Mouse (Mus musculus) heart, embryonic 12.5 days (tissue): ENCODE results near the gene Slc16a8. TPM values are rescaled to one million over a fixed set of nuclear protein-coding genes. Genes with fewer than 3 reads are reported as not detected.

Experiments used
- ATAC-seq: fragments of 200-750 bp; cut with Nextera tagmentation; 2 replicates; pipeline ENCODE4 v1.8.0; 2017; ENCODE audit warnings: moderate TSS enrichment, moderate library complexity; ENCODE audit not compliant: insufficient number of reproducible peaks, low FRiP score
- H3K27ac ChIP-seq: fragments of 300-500 bp; sonication (generic); 2 replicates; pipeline ENCODE4 v1.5.1; 2016; ENCODE audit warnings: mild to moderate bottlenecking, moderate library complexity; ENCODE audit not compliant: poor library complexity, severe bottlenecking
- H3K27me3 ChIP-seq: fragments of 300-500 bp; sonication (generic); replicated peaks from 2 replicates; pipeline ENCODE4 v1.6.1; 2016; ENCODE audit warnings: mild to moderate bottlenecking, moderate library complexity
- H3K36me3 ChIP-seq: fragments of 300-500 bp; sonication (generic); 2 replicates; pipeline ENCODE4 v1.6.1; 2016; ENCODE audit warnings: mild to moderate bottlenecking, moderate library complexity
- H3K4me1 ChIP-seq: fragments of 300-500 bp; sonication (generic); replicated peaks from 2 replicates; pipeline ENCODE4 v1.6.1; 2016; ENCODE audit warnings: mild to moderate bottlenecking
- H3K4me2 ChIP-seq: fragments of 300-500 bp; sonication (generic); 2 replicates; pipeline ENCODE4 v1.6.1; 2016; ENCODE audit warnings: mild to moderate bottlenecking, moderate library complexity
- H3K4me3 ChIP-seq: fragments of 300-500 bp; sonication (generic); 2 replicates; pipeline ENCODE4 v1.5.1; 2016; ENCODE audit warnings: mild to moderate bottlenecking
- H3K9ac ChIP-seq: fragments of 300-500 bp; sonication (generic); 2 replicates; pipeline ENCODE4 v1.6.1; 2016; ENCODE audit warnings: mild to moderate bottlenecking, moderate library complexity
- H3K9me3 ChIP-seq: fragments of 300-500 bp; sonication (generic); replicated peaks from 2 replicates; pipeline ENCODE4 v1.6.1; 2016; ENCODE audit warnings: mild to moderate bottlenecking, moderate library complexity
- WGBS: fragments of 180-500 bp; shearing (Covaris S2); methylation state at CpG from one replicate; pipeline ENCODE4 v1.1.7; 2016; 5-methylcytosine and 5-hydroxymethylcytosine counted together
- polyA plus RNA-seq: library from polyadenylated mRNA; unstranded; fragments of >200 nt; fragmentation: Nextera tagmentation; extraction: Ambion mirVana; gene quantifications from 2 replicates; pipeline ENCODE4 v1.2.1, GENCODE M21; 2016

The Slc16a8 gene
- polyA plus RNA-seq, 1 experiment from 2014 or later, result 0.65 TPM

- peaks cover 4% of the 10 kb centered on the region; the same call in 1 of the 2 replicates for H3K9me3 ChIP-seq
- no peaks in the 10 kb centered on the region for H3K36me3 ChIP-seq
- WGBS, result 69% methylated on average over 3 of the region's 3 CpGs
- H3K4me3 ChIP-seq, result 0 out of 2 replicates have a peak overlapping the region, but pooled peaks have one; percentile 67
- no peak overlapping the region for H3K9ac ChIP-seq
- peak overlapping the region; percentile 98 for H3K4me2 ChIP-seq
- peaks cover 18% of the 10 kb centered on the region for H3K4me1 ChIP-seq
- H3K27me3 ChIP-seq, result peaks cover 83% of the 10 kb centered on the region
- 0 out of 2 replicates have a peak overlapping the region, but pooled peaks have one; percentile 16 for H3K27ac ChIP-seq
- no peak for ATAC-seq
Observed at GRCm38 (mm10) chr15:79262786-79263309, 8.3 kb upstream of the Slc16a8 start.

DNA sequence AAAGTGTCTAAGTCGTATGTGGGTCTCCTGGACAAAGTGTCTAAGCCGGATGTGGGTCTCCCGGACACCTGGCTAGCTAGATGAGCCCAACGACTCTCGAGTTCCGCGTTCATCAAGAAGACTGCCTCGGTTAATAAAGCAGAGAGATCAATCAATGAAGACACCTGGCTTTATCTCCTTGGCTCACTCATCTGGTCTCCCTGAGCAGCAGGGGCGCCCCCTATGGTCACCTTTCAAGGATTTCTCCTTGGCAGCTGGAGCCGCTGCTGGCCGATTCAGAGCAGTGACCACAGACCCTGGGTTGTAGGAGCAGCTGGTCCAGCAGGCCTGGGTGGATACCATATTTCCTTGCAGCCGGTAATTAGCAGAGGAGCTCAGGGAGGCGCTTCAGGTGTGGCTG is 7.8 kb upstream of the Slc16a8 start:
- Histone ChIP-seq H3K4me1 (peaks cover 18% of the 10 kb centered on the region), H3K36me3 (no peaks in the 10 kb centered on the region), H3K27me3 (peaks cover 79% of the 10 kb centered on the region), H3K27ac (0 out of 2 replicates have a peak overlapping the region, but pooled peaks have one; percentile 16), H3K9me3 (peaks cover 4% of the 10 kb centered on the region; the same call in 1 of the 2 replicates), H3K4me2 (peak overlapping the region; percentile 98), H3K4me3 (peak overlapping the region; percentile 67; the same call in 1 of the 2 replicates), H3K9ac (no peak overlapping the region)
- no peak for ATAC-seq
- WGBS, result 23% methylated on average over 13 of the region's 13 CpGs

GRCm38 (mm10) chr15:79261757-79262156 is 7.2 kb upstream of the Slc16a8 start:
- Histone ChIP-seq H3K9me3 (peaks cover 4% of the 10 kb centered on the region; the same call in 1 of the 2 replicates), H3K27me3 (peaks cover 73% of the 10 kb centered on the region), H3K4me3 (peak overlapping the region; percentile 67), H3K9ac (peak overlapping the region; percentile 81), H3K4me1 (peaks cover 18% of the 10 kb centered on the region), H3K4me2 (peak overlapping the region; percentile 98), H3K27ac (peak overlapping the region; percentile 40), H3K36me3 (no peaks in the 10 kb centered on the region)
- ATAC-seq, result peak; percentile 31
- under 1% methylated on average over 19 of the region's 28 CpGs for WGBS

DNA sequence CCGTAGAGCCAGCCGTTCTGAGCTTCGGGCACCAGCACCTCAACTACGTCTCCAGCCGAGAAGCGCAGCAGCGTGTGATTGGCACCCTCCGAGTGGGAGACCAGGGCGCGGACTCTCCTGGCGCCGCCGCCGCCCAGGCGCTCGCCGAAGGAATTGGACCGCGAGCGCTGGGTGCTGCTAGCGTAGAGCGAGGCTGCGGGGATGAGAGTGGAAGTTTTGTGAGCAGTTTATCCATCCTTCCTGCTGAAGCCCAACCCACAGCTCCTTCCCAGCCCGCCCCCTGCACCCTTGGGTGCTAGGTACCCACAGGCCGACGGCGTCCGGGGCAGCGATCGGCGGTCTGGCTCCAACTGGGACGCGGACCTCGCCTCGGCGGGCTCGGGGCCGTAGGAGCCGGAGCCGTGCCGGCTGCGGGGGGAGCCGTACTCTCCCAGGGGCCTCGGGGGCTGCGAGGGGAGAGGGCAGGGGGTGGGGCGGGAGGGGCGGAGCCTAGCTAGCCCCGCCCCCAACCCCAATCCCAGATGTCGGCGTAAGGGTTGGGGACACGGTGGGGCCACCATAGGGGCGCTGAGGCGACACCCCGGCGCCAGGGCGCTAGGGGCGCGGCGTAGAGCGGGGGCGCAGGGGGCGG is 6.6 kb upstream of the Slc16a8 start:
- H3K4me3 ChIP-seq, result peak overlapping the region; percentile 67
- H3K27ac ChIP-seq, result peak overlapping the region; percentile 40
- peaks cover 4% of the 10 kb centered on the region; the same call in 1 of the 2 replicates for H3K9me3 ChIP-seq
- H3K36me3 ChIP-seq, result no peaks in the 10 kb centered on the region
- H3K4me2 ChIP-seq, result peak overlapping the region; percentile 98
- H3K27me3 ChIP-seq, result peaks cover 68% of the 10 kb centered on the region
- peak overlapping the region; percentile 81 for H3K9ac ChIP-seq
- peaks cover 18% of the 10 kb centered on the region for H3K4me1 ChIP-seq
- WGBS, result 2% methylated on average over 62 of the region's 62 CpGs
- peak; percentile 61 for ATAC-seq

DNA sequence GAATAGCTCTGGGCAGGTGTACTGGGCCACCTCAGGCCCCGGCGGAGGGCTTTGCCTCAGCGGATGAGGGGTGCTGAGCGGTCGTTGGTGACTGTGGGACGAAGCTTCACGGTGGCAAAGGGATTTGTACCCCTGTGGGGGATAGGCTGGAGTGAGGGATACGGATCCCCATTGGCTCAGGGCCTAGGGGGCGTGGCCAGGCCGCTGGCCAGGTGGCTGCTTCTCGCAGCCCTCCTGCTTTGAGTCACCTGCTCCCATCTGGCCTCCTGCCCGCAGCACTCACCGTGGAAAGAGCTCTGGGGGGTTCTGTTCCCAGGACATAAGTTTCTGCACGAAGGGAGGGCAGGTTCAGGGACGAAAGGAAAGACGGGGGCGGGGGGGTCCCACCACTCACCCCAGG is 4.0 kb upstream of the Slc16a8 start:
- Histone ChIP-seq H3K4me2 (no peak overlapping the region), H3K4me3 (no peak overlapping the region), H3K4me1 (peaks cover 21% of the 10 kb centered on the region), H3K9ac (no peak overlapping the region), H3K36me3 (no peaks in the 10 kb centered on the region), H3K27me3 (peaks cover 67% of the 10 kb centered on the region), H3K9me3 (no peaks in the 10 kb centered on the region), H3K27ac (no peak overlapping the region)
- ATAC-seq, result no peak
- WGBS, result 34% methylated on average over 17 of the region's 17 CpGs

DNA sequence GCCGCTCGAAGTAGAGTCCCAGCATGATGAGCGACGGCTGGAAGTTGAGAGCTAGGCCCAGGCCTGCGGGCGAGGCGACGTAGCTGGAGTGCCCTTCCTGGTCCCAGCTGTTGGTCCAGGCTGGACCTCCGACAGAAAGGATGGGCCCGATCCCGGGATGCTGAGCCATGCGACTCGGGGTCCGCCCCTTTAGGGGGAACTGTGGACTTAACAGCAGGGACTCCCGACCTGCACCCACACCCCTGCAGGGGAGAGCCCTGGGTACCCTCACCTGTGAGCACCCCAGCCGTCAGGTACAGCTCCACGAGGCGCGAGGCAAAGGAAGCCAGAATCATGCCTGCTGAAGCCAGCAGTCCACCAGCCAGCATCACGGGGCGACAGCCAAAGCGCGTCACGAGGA is 2.0 kb downstream of the Slc16a8 start:
- H3K9me3 ChIP-seq, result no peaks in the 10 kb centered on the region
- peak overlapping the region; percentile 76 for H3K9ac ChIP-seq
- H3K4me1 ChIP-seq, result peaks cover 15% of the 10 kb centered on the region
- peak overlapping the region; percentile 83 for H3K4me2 ChIP-seq
- peaks cover 49% of the 10 kb centered on the region for H3K27me3 ChIP-seq
- peak overlapping the region; percentile 48 for H3K4me3 ChIP-seq
- no peak overlapping the region for H3K27ac ChIP-seq
- peaks cover 12% of the 10 kb centered on the region for H3K36me3 ChIP-seq
- 0 out of 2 replicates have a peak, but pooled peaks have one; percentile 26 for ATAC-seq
- 29% methylated on average over 24 of the region's 24 CpGs for WGBS

- H3K4me3 ChIP-seq, result peak overlapping the region; percentile 48
- peak overlapping the region; percentile 76 for H3K9ac ChIP-seq
- peaks cover 15% of the 10 kb centered on the region for H3K4me1 ChIP-seq
- H3K27me3 ChIP-seq, result peaks cover 49% of the 10 kb centered on the region
- peaks cover 17% of the 10 kb centered on the region for H3K36me3 ChIP-seq
- peak overlapping the region; percentile 83 for H3K4me2 ChIP-seq
- no peak for ATAC-seq
- no peak overlapping the region for H3K27ac ChIP-seq
- no peaks in the 10 kb centered on the region for H3K9me3 ChIP-seq
- 2% methylated on average over 59 of the region's 61 CpGs for WGBS
Observed at GRCm38 (mm10) chr15:79251781-79252491, 2.6 kb downstream of the Slc16a8 start.

- WGBS, result 56% methylated on average over 7 of the region's 7 CpGs
- Histone ChIP-seq H3K4me1 (peaks cover 15% of the 10 kb centered on the region), H3K36me3 (peaks cover 24% of the 10 kb centered on the region), H3K27ac (no peak overlapping the region), H3K9ac (no peak overlapping the region), H3K4me3 (no peak overlapping the region), H3K27me3 (peaks cover 49% of the 10 kb centered on the region), H3K9me3 (no peaks in the 10 kb centered on the region), H3K4me2 (0 out of 2 replicates have a peak overlapping the region, but pooled peaks have one; percentile 83)
- ATAC-seq, result no peak
Observed at GRCm38 (mm10) chr15:79251168-79251567, 3.4 kb downstream of the Slc16a8 start.

GRCm38 (mm10) chr15:79250236-79250635 is 4.3 kb downstream of the Slc16a8 start:
- Histone ChIP-seq H3K36me3 (peaks cover 33% of the 10 kb centered on the region), H3K4me1 (peaks cover 17% of the 10 kb centered on the region), H3K9ac (no peak overlapping the region), H3K27ac (no peak overlapping the region), H3K4me2 (no peak overlapping the region), H3K9me3 (no peaks in the 10 kb centered on the region), H3K4me3 (no peak overlapping the region), H3K27me3 (peaks cover 49% of the 10 kb centered on the region)
- ATAC-seq, result no peak
- 68% methylated on average over 2 of the region's 2 CpGs for WGBS

DNA sequence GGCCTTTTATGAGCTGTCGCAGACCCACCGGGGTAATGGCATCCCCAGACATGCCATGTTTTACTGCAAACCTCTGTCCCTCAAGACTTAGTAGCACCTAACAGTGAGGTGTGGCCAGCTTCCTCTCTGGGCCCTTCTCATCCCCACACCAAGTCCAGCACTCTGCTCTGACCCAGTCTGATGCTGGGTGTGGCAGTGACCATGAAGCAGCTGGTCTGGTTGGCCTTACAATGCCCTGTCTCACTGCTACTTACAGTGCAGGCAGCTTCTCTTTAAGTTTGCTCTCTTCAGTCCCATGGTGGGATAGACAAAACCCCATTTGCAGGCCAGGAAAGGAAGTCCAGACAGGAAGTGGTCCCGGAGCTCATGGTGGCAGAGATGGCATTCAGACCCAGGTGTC is 9.2 kb downstream of the Slc16a8 start:
- Histone ChIP-seq H3K36me3 (peaks cover 56% of the 10 kb centered on the region), H3K27ac (no peak overlapping the region), H3K4me1 (peaks cover 23% of the 10 kb centered on the region), H3K4me2 (no peak overlapping the region), H3K4me3 (no peak overlapping the region), H3K9me3 (no peaks in the 10 kb centered on the region), H3K9ac (0 out of 2 replicates have a peak overlapping the region, but pooled peaks have one; percentile 2), H3K27me3 (0 out of 2 replicates have a peak, but pooled peaks cover 4% of the 10 kb centered on the region)
- WGBS, result 80% methylated on average over 3 of the region's 3 CpGs
- no peak for ATAC-seq
